Mouse (Mus musculus) gastrocnemius, adult 2 months (tissue): ENCODE data around the gene Acbd4. TPM values are rescaled to one million over a fixed set of nuclear protein-coding genes. Genes with fewer than 3 reads are reported as not detected.
A peak's percentile ranks its signal among the peaks of the same experiment; 100 is the strongest.

Experiments used
- DNase-seq: peaks from one replicate; pipeline ENCODE4 v3.0.0; 2022
- H3K27ac ChIP-seq: fragments of 200-600 bp; 2 replicates; pipeline ENCODE4 v1.8.1; 2022; ENCODE audit warnings: mild to moderate bottlenecking
- H3K4me3 ChIP-seq: fragments of 200-600 bp; 2 replicates; pipeline ENCODE4 v1.8.1; 2022; ENCODE audit warnings: mild to moderate bottlenecking, moderate library complexity
- CTCF ChIP-seq: fragments of 200-600 bp; IDR thresholded peaks from 2 replicates; pipeline ENCODE4 v1.8.1; 2022; ENCODE audit warnings: antibody characterized with exemption, mild to moderate bottlenecking, moderate library complexity
- intact Hi-C: fragments of 180-260 bp; cut with DNase I; formaldehyde crosslinking; loops from one replicate; pipeline ENCODE4 v1.15.1; 2025
- total RNA-seq, 2 experiments: library from RNA; stranded (reverse); gene quantifications; 2 replicates each; pipeline ENCODE4 v1.2.3; 2021

The Acbd4 gene
- total RNA-seq, 2 experiments from 2014 or later, result 24.2 to 28.6 TPM

DNA sequence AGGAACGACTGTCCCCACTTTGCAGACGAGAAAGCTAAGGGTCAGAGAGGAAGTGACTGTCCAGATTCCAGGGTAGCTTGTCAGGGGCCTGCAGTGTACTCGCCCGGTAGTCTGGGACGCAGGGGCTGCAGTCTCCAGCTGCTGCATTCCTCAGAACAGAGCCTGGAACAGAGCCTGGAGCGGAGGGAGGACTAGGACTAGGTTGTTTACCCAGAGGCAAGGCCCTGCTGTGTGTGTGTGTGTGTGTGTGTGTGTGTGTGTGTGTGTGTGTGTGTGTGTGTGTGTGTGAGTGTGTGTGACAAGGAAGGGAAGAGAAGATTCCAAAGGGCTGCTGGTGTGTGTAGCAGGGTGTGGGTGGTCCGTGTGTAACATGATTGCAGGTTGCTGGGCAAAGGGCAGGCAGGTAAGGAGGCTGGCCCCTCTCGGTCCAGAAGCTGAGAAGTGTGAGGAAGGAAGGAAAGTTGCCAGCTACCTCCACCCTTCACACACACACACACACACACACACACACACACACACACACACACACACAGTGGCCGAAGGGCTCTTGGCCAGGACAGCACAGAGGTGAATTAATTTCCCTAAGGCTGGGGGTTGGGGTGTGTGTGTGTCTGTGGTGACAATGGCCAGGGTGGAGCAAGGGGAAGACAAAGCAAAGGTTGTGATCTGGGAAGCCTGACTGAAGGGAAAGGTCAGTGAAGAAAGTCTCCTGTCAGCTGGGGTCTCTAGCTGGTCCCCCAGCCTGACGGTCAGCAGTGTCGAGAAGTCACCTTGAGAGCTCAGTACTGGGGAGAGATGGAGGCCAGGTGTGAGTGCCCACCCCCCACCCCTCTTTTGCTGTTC is 39.8 kb downstream of the Acbd4 start:
- no peak for TF ChIP-seq CTCF
- Histone ChIP-seq H3K4me3 (peak overlapping the region; percentile 32), H3K27ac (peak overlapping the region; percentile 84)
- intact Hi-C loops, result loop anchor here (5.0 kb wide), 1 partner anchor 39 kb away; the partner anchor contains the start of genes Acbd4 and Plcd3
- peak; percentile 79 for DNase-seq

DNA sequence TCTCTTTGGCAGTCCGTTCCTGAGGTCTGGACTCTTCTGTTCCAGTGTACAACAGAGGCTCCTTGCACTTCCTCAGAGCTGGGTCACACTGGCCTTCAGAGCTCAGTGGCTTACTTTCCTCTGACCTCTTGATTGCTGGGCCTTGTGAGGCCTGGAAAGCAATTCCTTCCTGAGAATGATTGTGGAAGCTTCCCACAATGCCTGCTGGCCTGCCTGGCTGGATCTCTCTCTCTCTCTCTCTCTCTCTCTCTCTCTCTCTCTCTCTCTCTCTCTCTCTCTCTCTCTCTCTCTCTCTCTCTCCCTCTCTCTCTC is 40.4 kb downstream of the Acbd4 start:
- TF ChIP-seq CTCF, result no peak
- peak overlapping the region; percentile 32 for H3K4me3 ChIP-seq
- intact Hi-C loops, result loop anchor here (5.0 kb wide), 1 partner anchor 40 kb away; the partner anchor contains the start of genes Acbd4 and Plcd3
- H3K27ac ChIP-seq, result peak overlapping the region; percentile 84
- DNase-seq, result no peak

DNA sequence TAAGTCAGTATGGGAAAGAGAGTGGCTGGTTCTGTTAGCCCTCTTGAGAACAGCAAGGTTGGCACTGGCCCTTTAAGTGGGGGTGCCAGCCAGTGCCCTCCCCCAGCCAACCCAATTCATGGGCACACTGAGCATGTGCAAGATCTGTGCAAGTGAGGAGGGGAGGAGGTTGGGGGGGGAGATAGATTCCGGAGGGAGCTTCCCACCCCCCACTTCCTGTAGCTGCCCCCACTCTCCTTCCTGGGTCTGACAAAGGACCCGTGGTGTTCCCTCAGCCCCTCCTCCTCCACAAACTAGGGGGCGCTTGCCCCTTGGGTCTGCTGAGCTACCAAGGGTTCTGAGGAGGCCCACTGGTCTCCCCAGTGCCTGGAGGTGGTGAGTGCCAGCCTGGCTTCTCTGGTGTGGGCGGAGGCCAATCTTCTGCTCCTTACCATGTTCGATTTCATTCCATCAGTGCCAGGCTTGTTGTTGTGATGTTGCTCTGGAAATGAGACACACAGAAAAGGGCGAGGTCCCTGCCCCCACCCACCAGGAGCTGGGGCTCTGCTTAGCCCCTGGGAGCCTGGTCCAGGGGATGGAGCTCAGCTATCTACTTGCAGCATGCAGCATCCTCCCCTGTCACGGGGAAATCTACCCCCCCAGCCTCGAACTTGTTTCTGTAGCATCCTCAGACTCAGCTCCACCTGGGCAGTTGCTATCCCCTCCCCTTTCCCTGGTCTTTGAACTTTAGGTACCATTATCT is 41.1 kb downstream of the Acbd4 start:
- intact Hi-C loops, result loop anchor here (5.0 kb wide), 1 partner anchor 40 kb away; the partner anchor contains the start of genes Acbd4 and Plcd3
- peak; percentile 71 for DNase-seq

DNA sequence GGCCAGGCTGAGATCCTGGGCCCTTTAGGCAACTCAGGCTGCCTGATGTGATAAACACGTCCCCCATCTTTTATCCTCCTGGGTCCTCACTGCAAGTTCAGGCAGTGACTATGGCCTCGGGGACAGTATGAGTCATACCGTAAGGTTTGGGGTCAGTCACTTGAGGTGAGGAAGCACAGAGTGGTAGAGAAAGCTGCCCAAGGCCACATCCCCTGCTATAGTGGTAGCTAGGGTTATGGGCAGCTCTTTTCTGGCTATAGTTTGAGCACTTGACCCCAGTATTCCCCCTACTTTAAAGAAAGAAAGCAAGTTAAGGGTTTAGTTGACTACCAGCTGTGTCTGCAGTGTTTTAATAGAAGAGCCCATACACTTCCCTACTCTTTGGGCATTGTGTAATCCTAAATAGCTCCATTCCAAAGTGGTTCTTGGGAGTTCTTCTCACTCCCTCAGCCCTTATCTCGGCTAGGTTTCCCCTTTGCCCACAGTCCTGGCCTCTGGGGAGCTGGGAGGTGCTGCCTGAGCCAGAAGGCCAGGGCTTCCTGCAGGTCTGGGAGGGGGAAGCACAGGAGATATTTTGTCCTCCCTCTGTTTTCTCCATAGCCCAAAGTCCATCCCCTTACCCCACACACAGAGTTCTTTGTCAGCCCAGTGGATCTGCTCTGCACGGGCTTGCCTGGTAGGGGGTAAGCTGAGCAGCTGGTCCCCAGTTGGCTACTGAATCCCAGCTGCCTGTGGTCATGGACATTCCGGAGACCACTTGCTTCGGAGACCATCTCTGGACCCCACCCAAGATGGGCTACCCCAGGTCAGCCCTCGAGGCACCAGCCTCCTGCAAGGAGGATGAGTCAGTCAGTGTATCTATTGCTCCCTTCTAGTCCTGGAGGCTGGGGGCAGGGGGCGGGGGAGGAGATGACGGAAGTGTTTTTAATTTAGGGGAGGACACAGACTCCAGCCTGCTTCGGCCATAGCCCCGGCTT is 43.1 kb downstream of the Acbd4 start:
- H3K4me3 ChIP-seq, result no peak overlapping the region
- intact Hi-C loops, result loop anchor here (5.0 kb wide), 1 partner anchor 42 kb away; the partner anchor contains the start of genes Acbd4 and Plcd3

More for the DNA sequence above, 41.1 kb downstream of the Acbd4 start:
- TF ChIP-seq CTCF, result no peak
- H3K27ac ChIP-seq, result peak overlapping the region; percentile 84
- peak overlapping the region; percentile 52 for H3K4me3 ChIP-seq

DNA sequence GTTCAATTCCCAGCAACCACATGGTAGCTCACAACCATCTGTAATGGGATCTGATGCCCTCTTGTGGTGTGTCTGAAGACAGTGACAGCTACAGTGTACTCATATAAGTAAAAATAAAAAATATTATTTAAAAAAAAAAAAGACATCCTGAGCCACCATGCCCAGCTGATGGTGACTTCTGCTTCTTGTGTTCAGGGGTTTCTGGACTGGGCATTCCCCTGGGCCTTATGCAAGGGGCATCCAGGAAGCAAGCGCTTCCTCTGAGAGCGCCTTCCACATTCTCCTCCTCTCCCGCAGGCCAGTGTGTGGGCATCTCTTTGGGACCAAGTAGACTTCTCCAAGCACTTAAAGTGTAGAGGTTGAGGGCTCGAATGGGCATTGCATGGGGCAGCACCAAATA is 44.9 kb downstream of the Acbd4 start:
- DNase-seq, result no peak
- intact Hi-C loops, result no loop called here

More for the DNA sequence above, 43.1 kb downstream of the Acbd4 start:
- no peak for DNase-seq
- H3K27ac ChIP-seq, result 0 out of 2 replicates have a peak overlapping the region, but pooled peaks have one; percentile 13
- no peak for TF ChIP-seq CTCF

DNA sequence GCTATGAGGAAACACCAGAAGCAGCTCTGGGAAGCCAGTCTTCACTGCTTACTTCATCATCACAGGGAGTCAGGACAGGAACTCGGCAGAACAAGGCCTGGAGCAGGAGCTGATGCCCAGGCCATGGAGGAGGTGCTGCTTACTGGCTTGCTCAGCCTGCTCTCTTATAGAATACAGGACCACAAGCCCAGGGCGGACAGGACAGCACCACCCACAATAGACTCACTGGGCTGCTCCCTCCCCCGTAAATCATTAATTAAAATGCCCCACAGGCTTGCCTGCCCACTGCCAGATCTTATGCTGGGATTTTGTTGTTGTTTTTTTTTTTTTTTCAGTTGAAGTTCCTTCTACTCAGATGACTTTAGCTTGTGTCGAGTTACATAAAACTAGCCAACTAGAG is 46.3 kb downstream of the Acbd4 start:
- Histone ChIP-seq H3K4me3 (no peak overlapping the region), H3K27ac (no peak overlapping the region)
- no peak for TF ChIP-seq CTCF
- no peak for DNase-seq
- intact Hi-C loops, result no loop called here

More for the DNA sequence above, 44.9 kb downstream of the Acbd4 start:
- no peak overlapping the region for H3K27ac ChIP-seq
- no peak for TF ChIP-seq CTCF
- no peak overlapping the region for H3K4me3 ChIP-seq

DNA sequence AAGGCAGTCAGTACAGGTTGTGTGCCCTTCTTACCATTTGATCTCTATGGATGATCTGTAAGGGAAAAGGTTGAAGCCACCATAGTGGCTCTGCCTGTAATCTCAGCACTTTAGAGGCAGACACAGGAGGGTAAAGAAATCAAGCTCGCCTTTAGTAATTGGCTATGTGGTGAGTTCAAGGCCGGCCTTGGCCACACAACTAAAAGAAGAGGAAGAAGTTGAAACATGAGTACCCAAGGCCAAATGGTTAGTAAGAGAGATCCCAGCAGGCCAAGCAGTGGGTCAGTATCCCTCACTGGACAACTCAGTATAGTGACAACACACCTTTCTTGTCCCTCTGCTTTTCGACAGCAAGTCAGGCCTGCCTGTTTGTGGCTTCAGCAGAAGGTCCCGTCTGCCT is 48.3 kb downstream of the Acbd4 start:
- no peak overlapping the region for H3K27ac ChIP-seq
- TF ChIP-seq CTCF, result no peak
- H3K4me3 ChIP-seq, result no peak overlapping the region
- intact Hi-C loops, result no loop called here
- no peak for DNase-seq

DNA sequence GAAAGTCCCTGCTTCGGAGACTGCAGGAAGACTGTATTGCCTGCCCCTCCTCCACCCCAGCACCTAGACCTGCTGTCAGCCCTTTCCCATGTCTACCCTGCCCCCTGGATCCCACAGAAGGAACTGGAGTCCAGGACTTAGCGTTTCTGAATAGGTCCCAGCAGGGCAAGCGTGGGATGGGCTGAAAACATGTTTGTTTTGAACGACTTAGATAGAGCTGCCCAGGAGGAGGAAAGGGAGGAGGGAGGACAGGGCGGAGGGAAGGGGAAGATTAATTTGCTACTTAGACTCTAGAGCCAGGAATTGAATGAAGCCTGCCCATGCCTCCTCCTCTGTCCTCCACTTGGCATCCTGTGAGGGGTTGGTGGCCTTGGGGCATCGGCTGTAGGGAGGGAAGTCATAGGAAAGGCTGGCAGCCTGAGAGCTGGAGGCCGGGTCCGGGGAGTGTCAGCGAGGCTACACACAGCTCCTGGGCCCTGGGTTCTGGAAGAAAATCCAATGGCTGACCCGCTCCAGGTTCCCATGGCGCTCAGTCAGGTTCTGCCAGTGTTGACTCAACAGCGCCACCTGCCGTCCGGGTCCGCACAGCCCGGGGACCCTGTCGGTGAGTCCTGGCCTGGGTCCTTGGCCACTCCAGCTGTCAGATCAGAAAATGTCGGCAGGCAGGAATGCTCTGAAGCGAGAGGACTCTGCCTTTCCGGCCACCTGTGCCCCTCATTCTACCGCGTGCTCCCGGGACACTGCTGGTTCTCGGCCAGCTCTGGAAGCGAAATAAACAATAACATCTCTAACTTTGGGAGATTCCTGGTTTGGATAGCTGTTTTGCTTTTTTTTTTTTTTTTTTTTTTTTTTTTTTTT is 57.4 kb downstream of the Acbd4 start:
- peak; percentile 99 for TF ChIP-seq CTCF
- intact Hi-C loops, result loop anchor here (1.0 kb wide), 2 partner anchors 42 to 57 kb away; no protein-coding TSS in a partner anchor
- DNase-seq, result peak; percentile 98
- Histone ChIP-seq H3K27ac (peak overlapping the region; percentile 85), H3K4me3 (peak overlapping the region; percentile 68)

DNA sequence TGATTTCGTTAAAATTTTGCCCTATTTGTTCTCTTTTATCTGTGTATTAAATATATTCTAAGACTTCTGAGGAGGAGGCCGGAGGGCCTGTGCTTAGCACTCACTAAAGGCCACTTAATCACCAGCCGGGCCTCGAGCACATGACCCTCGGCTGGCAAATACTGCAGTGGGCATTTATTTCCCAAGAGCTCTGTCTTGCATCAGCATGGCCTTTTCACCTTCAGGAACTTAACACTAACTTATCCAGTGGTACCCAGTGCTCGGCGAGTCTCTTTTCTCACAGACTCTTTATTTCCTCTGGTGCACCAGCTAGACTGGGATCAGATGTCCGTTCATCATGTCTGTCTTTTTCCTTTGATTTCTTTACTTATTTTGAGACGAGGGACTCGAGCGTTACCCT is 59.3 kb downstream of the Acbd4 start:
- Histone ChIP-seq H3K27ac (no peak overlapping the region), H3K4me3 (no peak overlapping the region)
- intact Hi-C loops, result loop anchor here (10.0 kb wide), 1 partner anchor 254 kb away; the partner anchor contains the start of gene Plekhm1
- DNase-seq, result no peak
- no peak for TF ChIP-seq CTCF

DNA sequence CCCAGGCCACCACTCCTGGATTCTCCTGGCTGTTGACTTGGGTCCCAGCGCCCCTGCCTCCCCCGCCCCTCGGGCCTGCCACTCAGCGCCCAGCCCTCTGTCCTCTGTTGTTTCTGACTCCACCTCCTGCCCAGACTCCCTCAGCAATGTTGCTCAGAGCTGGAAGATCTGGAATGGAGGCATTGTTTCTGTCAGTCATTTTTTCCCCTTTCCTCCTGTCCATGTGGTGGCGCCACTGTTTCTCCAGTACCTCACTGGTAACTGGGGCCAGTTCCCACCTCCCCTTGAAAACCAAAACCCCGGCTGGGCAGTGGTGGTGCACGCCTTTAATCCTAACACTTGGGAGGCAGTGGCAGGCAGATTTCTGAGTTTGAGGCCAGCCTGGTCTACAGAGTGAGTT is 60.0 kb downstream of the Acbd4 start:
- Histone ChIP-seq H3K27ac (no peak overlapping the region), H3K4me3 (no peak overlapping the region)
- intact Hi-C loops, result loop anchor here (10.0 kb wide), 1 partner anchor 253 kb away; the partner anchor contains the start of gene Plekhm1
- no peak for DNase-seq
- peak; percentile 4; the same call in 1 of the 2 replicates for TF ChIP-seq CTCF

Other genes starting within 250 kb of the Acbd4 start
- 10 to 100 TPM; 25.6 to 29.5 TPM for gene Eftud2, start 220.7 kb upstream of the Acbd4 start, total RNA-seq
- gene Ccdc103, start 220.5 kb upstream of the Acbd4 start, total RNA-seq, result not detected
- not detected for gene Fam187a, start 216.5 kb upstream of the Acbd4 start, total RNA-seq
- gene Gfap, start 200.8 kb upstream of the Acbd4 start, total RNA-seq, result not detected
- not detected for gene Kif18b, start 176.6 kb upstream of the Acbd4 start, total RNA-seq
- gene C1ql1, start 155.0 kb upstream of the Acbd4 start, total RNA-seq, result not detected
- 10 to 100 TPM; 43.8 to 51.9 TPM for gene Nmt1, start 73.5 kb upstream of the Acbd4 start, total RNA-seq
- 10 to 100 TPM; 12.4 to 25.8 TPM for gene Dcakd, start 73.3 kb upstream of the Acbd4 start, total RNA-seq
- gene Plcd3, start within 50 bp of the Acbd4 start, total RNA-seq, result 1 to 10 TPM; 4.6 to 5.9 TPM
- gene Hexim1, start 14.5 kb downstream of the Acbd4 start, total RNA-seq, result 10 to 100 TPM; 18.6 to 21.8 TPM
- 1 to 10 TPM; 2.0 to 3.6 TPM for gene Hexim2, start 30.7 kb downstream of the Acbd4 start, total RNA-seq
- gene Fmnl1, start 69.4 kb downstream of the Acbd4 start, total RNA-seq, result 1 to 10 TPM; 4.2 to 5.7 TPM
- not detected for gene 1700023F06Rik, start 106.9 kb downstream of the Acbd4 start, total RNA-seq
- gene Spata32, start 116.8 kb downstream of the Acbd4 start, total RNA-seq, result not detected
- 1 to 10 TPM; 4.1 to 4.2 TPM for gene Map3k14, start 165.8 kb downstream of the Acbd4 start, total RNA-seq